Mouse (Mus musculus): ENCODE measurements around the gene Ralb. TPM values are rescaled to one million over a fixed set of nuclear protein-coding genes. Genes with fewer than 3 reads are reported as not detected.

The Ralb gene
- polyA plus RNA-seq, 1 experiment from 2014 or later: 72.4 TPM

DNA sequence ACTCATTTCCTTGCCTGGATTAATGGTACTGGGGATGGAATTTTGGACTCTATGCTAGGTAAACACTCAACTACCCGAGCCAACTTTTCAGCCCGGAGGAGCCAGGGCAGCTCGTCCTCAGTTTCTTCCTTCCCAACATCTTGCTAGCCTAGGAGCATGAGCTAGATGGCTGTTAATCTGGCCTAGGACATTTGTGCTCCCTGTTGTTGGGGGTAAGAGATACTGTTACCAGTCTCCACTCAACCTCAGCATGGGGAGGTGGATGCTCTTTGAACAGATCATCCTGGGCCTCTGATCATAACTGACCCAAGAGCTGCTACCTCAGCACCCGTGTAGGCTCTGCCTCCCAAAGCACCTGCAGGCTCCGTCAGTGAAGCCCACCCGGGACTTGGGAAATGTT, 38.7 kb upstream of the Ralb start:
- Histone ChIP-seq H3K9ac (ENCODE audit: low read depth, low read length) (no peak overlapping the region), H3K27me3 (replicated peaks; ENCODE audit: control insufficient read depth, insufficient read depth, low read length) (no peaks in the 10 kb centered on the region), H3K9me3 (ENCODE audit: control insufficient read depth, low read length) (no peaks in the 10 kb centered on the region), H3K4me2 (ENCODE audit: low read length) (no peak overlapping the region), H3K4me3 (ENCODE audit: low read length) (no peak overlapping the region), H3K36me3 (ENCODE audit: control insufficient read depth, insufficient read depth, low read length) (no peaks in the 10 kb centered on the region), H3K4me1 (ENCODE audit: control insufficient read depth, insufficient read depth, low read depth, low read length) (no peaks in the 10 kb centered on the region), H3K27ac (ENCODE audit: low read depth, low read length) (no peak overlapping the region)
- WGBS: 89% methylated on average over 6 of the region's 6 CpGs
- ATAC-seq: no peak

DNA sequence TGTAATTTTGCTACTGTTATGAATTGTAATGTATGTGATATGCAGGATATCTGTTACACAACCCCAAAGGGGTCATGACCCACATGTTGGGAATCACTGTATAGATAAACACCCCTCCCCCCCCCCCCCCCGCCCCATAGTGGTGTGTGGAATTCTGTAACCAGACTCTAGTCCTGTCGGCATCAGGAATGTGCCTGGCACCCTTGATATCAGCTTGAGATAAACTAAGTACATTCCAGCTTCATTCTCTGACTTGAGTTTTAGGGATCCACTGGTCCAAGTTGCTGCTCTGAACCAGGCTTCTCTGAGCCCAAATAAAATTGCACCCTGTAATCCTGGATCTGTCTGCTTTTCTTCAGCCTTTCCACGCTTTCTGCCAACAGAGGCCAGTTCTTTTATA, 37.0 kb upstream of the Ralb start:
- Histone ChIP-seq H3K9ac (ENCODE audit: low read depth, low read length) (no peak overlapping the region), H3K9me3 (ENCODE audit: control insufficient read depth, low read length) (no peaks in the 10 kb centered on the region), H3K4me3 (ENCODE audit: low read length) (no peak overlapping the region), H3K27me3 (replicated peaks; ENCODE audit: control insufficient read depth, insufficient read depth, low read length) (no peaks in the 10 kb centered on the region), H3K27ac (ENCODE audit: low read depth, low read length) (no peak overlapping the region), H3K4me2 (ENCODE audit: low read length) (no peak overlapping the region), H3K4me1 (ENCODE audit: control insufficient read depth, insufficient read depth, low read depth, low read length) (no peaks in the 10 kb centered on the region), H3K36me3 (ENCODE audit: control insufficient read depth, insufficient read depth, low read length) (no peaks in the 10 kb centered on the region)
- ATAC-seq: no peak
- 76% methylated on average over 2 of the region's 3 CpGs for WGBS

DNA sequence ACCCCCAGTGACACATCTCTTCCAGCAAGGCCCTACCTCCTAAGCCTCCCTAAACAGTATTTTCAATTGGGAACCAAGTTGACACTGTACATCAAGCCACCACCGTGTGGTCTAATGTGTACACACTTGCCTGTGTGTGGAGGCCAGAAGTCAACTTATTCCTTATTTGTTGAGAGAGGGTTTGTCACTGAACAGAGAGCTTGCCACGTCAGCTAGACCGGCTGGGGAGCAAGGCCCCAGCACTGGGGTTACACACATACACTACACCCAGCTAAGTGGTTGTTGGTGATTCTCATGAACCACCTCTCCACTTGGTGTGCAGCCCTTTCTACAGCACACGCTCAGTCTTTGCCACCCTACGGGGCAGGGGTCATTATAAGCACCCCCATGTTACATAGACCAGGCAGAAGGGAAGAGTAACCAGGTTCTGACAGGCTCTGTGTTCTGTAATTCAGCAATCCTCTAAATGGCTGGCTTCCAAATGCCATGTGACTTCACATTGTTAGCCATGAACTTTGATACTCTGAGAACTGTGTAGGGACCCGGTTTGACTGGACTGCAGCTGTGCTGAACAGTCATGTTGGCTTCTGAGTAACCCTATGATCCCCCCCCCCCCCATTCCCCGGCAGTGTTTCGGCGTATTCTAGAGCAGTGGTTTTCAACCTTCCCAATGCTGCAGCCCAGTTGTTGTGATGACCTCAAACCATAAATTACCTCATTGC, 36.4 kb upstream of the Ralb start:
- Histone ChIP-seq H3K4me1 (ENCODE audit: control insufficient read depth, insufficient read depth, low read depth, low read length) (no peaks in the 10 kb centered on the region), H3K27ac (ENCODE audit: low read depth, low read length) (no peak overlapping the region), H3K9me3 (ENCODE audit: control insufficient read depth, low read length) (no peaks in the 10 kb centered on the region), H3K4me3 (ENCODE audit: low read length) (no peak overlapping the region), H3K9ac (ENCODE audit: low read depth, low read length) (no peak overlapping the region), H3K4me2 (ENCODE audit: low read length) (no peak overlapping the region), H3K36me3 (ENCODE audit: control insufficient read depth, insufficient read depth, low read length) (no peaks in the 10 kb centered on the region), H3K27me3 (replicated peaks; ENCODE audit: control insufficient read depth, insufficient read depth, low read length) (no peaks in the 10 kb centered on the region)
- WGBS: 90% methylated on average over 9 of the region's 9 CpGs
- ATAC-seq: no peak

DNA sequence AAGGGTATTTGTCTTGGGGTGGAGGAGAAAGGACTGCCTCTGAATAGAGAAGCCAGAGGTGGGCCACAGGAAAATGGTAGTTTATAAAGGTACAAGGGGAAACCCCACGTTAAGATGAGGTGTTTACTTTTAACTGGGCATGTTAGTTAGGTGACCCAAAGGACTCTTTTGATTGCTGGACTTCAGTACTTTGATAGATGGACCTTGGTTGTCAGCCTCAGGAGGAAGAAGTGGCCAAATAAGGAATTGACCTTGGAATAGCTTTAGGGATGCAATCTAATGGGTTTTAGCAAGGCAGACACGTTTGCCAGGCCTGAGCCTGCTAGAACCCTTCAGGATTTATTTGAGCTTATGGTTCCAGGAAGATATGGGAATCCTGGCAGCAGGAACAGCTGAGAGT, 34.7 kb upstream of the Ralb start:
- no peaks in the 10 kb centered on the region for H3K9me3 ChIP-seq (ENCODE audit: control insufficient read depth, low read length)
- no peak for ATAC-seq

DNA sequence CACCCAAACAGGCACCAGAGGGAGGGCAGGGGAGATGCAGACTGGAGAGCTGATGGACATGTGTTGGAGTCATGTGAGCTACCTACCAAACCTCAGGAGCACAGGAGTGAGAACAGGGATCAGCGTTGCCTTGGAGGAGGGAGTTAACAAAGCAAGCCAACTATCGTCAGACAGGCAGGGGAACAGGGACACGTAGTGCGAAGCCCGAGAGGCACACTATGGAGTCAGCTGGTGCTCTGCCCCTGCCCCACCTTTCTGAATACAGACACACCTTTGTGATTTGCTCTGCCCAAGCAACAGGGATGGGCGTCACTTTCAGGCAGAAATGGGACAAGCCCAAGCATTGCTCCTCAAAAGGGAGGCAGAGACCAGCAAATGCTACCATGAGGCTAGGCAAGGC, 33.1 kb upstream of the Ralb start:
- Histone ChIP-seq H3K4me3 (ENCODE audit: low read length) (no peak overlapping the region), H3K4me2 (ENCODE audit: low read length) (no peak overlapping the region), H3K27ac (ENCODE audit: low read depth, low read length) (no peak overlapping the region), H3K27me3 (replicated peaks; ENCODE audit: control insufficient read depth, insufficient read depth, low read length) (no peaks in the 10 kb centered on the region), H3K4me1 (ENCODE audit: control insufficient read depth, insufficient read depth, low read depth, low read length) (no peaks in the 10 kb centered on the region), H3K9ac (ENCODE audit: low read depth, low read length) (no peak overlapping the region), H3K36me3 (ENCODE audit: control insufficient read depth, insufficient read depth, low read length) (no peaks in the 10 kb centered on the region), H3K9me3 (ENCODE audit: control insufficient read depth, low read length) (no peaks in the 10 kb centered on the region)
- WGBS: 92% methylated on average over 6 of the region's 6 CpGs
- no peak for ATAC-seq

More for the DNA sequence above, 34.7 kb upstream of the Ralb start:
- no peak overlapping the region for H3K9ac ChIP-seq (ENCODE audit: low read depth, low read length)
- 74% methylated on average over 2 of the region's 2 CpGs for WGBS
- no peak overlapping the region for H3K27ac ChIP-seq (ENCODE audit: low read depth, low read length)
- no peaks in the 10 kb centered on the region for H3K27me3 ChIP-seq (replicated peaks; ENCODE audit: control insufficient read depth, insufficient read depth, low read length)
- H3K4me3 ChIP-seq (ENCODE audit: low read length): no peak overlapping the region
- H3K4me1 ChIP-seq (ENCODE audit: control insufficient read depth, insufficient read depth, low read depth, low read length): no peaks in the 10 kb centered on the region
- no peaks in the 10 kb centered on the region for H3K36me3 ChIP-seq (ENCODE audit: control insufficient read depth, insufficient read depth, low read length)
- no peak overlapping the region for H3K4me2 ChIP-seq (ENCODE audit: low read length)

DNA sequence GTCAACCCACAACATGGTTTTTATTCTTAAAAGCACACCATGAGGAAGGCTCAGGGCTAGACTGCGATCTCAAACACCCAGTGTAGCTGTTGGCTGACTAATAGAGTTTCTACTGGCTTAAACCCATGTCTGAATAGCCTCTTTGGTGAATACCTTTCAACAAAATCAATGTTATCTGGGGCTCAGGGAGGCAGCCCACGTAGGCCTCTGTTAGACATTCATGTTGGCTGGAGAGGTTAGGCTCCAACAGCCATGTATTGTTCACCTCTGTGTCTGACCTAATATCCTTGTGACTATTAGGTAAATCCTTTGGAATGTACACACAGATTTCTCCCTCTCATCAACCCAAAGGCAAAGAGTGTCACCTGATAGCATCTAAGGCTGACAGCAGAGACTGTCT, 31.5 kb upstream of the Ralb start:
- no peaks in the 10 kb centered on the region for H3K27me3 ChIP-seq (replicated peaks; ENCODE audit: control insufficient read depth, insufficient read depth, low read length)
- 89% methylated on average over 2 of the region's 2 CpGs for WGBS
- H3K4me2 ChIP-seq (ENCODE audit: low read length): no peak overlapping the region
- ATAC-seq: no peak
- no peak overlapping the region for H3K27ac ChIP-seq (ENCODE audit: low read depth, low read length)
- no peak overlapping the region for H3K4me3 ChIP-seq (ENCODE audit: low read length)
- no peaks in the 10 kb centered on the region for H3K9me3 ChIP-seq (ENCODE audit: control insufficient read depth, low read length)
- H3K4me1 ChIP-seq (ENCODE audit: control insufficient read depth, insufficient read depth, low read depth, low read length): no peaks in the 10 kb centered on the region
- H3K9ac ChIP-seq (ENCODE audit: low read depth, low read length): no peak overlapping the region
- no peaks in the 10 kb centered on the region for H3K36me3 ChIP-seq (ENCODE audit: control insufficient read depth, insufficient read depth, low read length)

DNA sequence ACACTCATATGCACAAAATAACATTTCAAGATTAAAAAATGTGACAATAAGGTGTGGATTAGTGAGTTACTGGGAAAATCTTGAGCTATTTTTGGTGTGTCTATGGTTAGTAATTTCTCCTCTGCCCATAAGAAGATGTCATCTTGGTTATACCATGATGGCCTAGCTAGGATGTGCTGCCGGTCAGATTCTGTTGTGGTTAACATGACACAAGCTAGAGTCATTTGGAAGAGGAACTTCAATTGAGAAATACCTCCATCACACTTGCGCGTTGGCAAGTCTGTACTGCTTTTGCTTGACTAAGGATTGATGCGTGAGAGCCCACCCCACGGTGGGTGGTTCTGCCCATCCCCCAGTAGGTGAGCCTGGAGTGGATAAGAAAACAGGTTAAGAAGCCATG, 29.7 kb upstream of the Ralb start:
- Histone ChIP-seq H3K9me3 (ENCODE audit: control insufficient read depth, low read length) (no peaks in the 10 kb centered on the region), H3K36me3 (ENCODE audit: control insufficient read depth, insufficient read depth, low read length) (no peaks in the 10 kb centered on the region; the same call in 1 of the 2 replicates), H3K27ac (ENCODE audit: low read depth, low read length) (no peak overlapping the region), H3K27me3 (replicated peaks; ENCODE audit: control insufficient read depth, insufficient read depth, low read length) (no peaks in the 10 kb centered on the region), H3K4me3 (ENCODE audit: low read length) (no peak overlapping the region), H3K4me2 (ENCODE audit: low read length) (no peak overlapping the region), H3K4me1 (ENCODE audit: control insufficient read depth, insufficient read depth, low read depth, low read length) (no peaks in the 10 kb centered on the region), H3K9ac (ENCODE audit: low read depth, low read length) (no peak overlapping the region)
- no peak for ATAC-seq
- 97% methylated on average over 5 of the region's 5 CpGs for WGBS

DNA sequence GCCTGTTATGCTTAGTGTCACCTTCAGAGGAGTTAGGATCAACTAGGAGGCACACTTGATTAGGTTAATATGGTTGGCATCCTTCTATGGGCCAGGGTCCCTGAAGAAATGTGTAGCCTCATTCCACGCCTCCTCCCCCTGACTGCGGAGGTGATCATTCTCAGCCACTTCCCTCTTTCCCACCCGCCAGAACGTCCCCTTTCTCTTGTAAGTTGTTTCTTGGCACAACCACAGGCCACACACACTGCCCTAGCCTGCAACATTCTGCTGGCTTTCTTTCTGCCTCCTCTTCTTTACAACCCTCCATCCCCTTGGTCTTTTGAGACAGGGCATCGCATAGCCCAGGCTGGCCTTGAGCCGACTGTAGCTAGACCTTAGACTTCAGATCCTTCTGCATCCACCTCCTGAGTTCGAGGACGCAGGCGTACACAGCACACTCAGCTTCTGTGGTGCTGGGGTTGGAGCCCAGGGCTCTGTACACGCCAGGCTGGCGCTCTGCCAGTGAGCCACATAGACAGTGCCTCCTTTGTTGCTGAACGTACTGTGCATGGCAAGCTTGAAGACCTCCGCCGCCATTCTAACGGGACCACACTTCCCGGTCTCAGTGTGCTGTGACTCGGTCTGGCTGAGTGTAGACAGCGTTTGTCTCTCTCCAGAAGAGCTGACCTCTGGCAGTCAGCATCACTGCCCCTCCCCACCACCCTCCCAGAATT, 28.7 kb upstream of the Ralb start:
- no peak overlapping the region for H3K9ac ChIP-seq (ENCODE audit: low read depth, low read length)
- peaks cover 9% of the 10 kb centered on the region for H3K36me3 ChIP-seq (ENCODE audit: control insufficient read depth, insufficient read depth, low read length)
- H3K27me3 ChIP-seq (replicated peaks; ENCODE audit: control insufficient read depth, insufficient read depth, low read length): no peaks in the 10 kb centered on the region
- 72% methylated on average over 18 of the region's 18 CpGs for WGBS
- peak; percentile 80 for ATAC-seq
- no peaks in the 10 kb centered on the region for H3K9me3 ChIP-seq (ENCODE audit: control insufficient read depth, low read length)
- H3K4me2 ChIP-seq (ENCODE audit: low read length): no peak overlapping the region
- no peak overlapping the region for H3K4me3 ChIP-seq (ENCODE audit: low read length)
- no peaks in the 10 kb centered on the region for H3K4me1 ChIP-seq (ENCODE audit: control insufficient read depth, insufficient read depth, low read depth, low read length)
- H3K27ac ChIP-seq (ENCODE audit: low read depth, low read length): no peak overlapping the region

DNA sequence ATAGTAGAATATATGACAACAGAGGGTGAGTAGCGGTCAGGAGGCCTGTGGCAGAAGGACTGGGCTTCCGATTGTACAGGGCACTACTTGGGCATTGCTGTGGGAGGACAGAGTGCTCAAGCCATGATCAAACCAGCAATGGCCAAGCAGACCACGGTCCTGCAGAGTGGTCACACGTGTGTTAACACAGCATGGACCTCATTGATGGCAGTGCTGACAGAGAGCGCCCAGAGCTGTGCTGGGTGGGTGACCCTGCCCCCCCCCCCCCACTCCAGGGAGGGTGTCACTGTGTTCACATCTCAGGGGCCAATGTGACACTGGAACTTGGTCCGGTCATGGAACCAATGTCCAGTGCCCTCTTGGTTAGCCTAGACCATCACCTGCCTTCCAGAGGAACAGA, 27.6 kb upstream of the Ralb start:
- Histone ChIP-seq H3K4me2 (ENCODE audit: low read length) (no peak overlapping the region), H3K27ac (ENCODE audit: low read depth, low read length) (no peak overlapping the region), H3K4me1 (ENCODE audit: control insufficient read depth, insufficient read depth, low read depth, low read length) (no peaks in the 10 kb centered on the region), H3K9ac (ENCODE audit: low read depth, low read length) (no peak overlapping the region), H3K36me3 (ENCODE audit: control insufficient read depth, insufficient read depth, low read length) (peaks cover 13% of the 10 kb centered on the region), H3K9me3 (ENCODE audit: control insufficient read depth, low read length) (no peaks in the 10 kb centered on the region), H3K4me3 (ENCODE audit: low read length) (no peak overlapping the region), H3K27me3 (replicated peaks; ENCODE audit: control insufficient read depth, insufficient read depth, low read length) (no peaks in the 10 kb centered on the region)
- no peak for ATAC-seq
- 97% methylated on average over 5 of the region's 6 CpGs for WGBS
